ENCODE assay signal across 31 mouse cellular contexts in genomic region chr2:131517550-131517949, GRCm38 (mm10). TPM values are rescaled to one million over a fixed set of nuclear protein-coding genes. Genes with fewer than 3 reads are reported as not detected.
DNase-seq lines count a peak whose midpoint lies in the region; ATAC-seq and TF ChIP-seq lines count a peak whose summit lies in the region.
"Had no signal": no experiment of that assay in that cellular context is flagged by ENCODE, and none has a peak within 500 bp of the region (broad histone marks: within the 10 kb centered on the region; RNA-seq: fewer than 3 reads in every experiment).

No protein-coding gene starts in this region.

- WGBS in intestine, postnatal 0 days: 92% methylated on average over 4 of the region's 4 CpGs
- 89% methylated on average over 4 of the region's 4 CpGs for WGBS in intestine, embryonic 15.5 days
- 89% methylated on average over 4 of the region's 4 CpGs for whole genome bisulfite sequencing in midbrain, embryonic 14.5 days

- DNase-seq in 416B (ENCODE audit: low read depth): peak; percentile 73
- no peak for DNase-seq in midbrain, embryonic 14.5 days
- DNase-seq: adrenal gland, adult 2 months; B cell, adult 2 months; cerebellum, adult 8-10 months; cerebellum, postnatal 25 days; gastrocnemius, postnatal 25 days; heart, adult 18-20 months; kidney, adult 9 months; kidney, postnatal 10 days; lung, postnatal 36 days; right cerebral cortex, postnatal 4 days; thymus, adult 2 months; thymus, postnatal 36 days had no signal

- no peak overlapping the region for H3K4me3 ChIP-seq in intestine, postnatal 0 days (ENCODE audit: low read depth, low read length)
- no peak overlapping the region for H3K4me3 ChIP-seq in intestine, embryonic 15.5 days (replicated peaks)
- no peak overlapping the region for H3K4me3 ChIP-seq in bone marrow macrophage, adult 2 months (ENCODE audit: insufficient read depth, low read length)
- no peak overlapping the region for H3K4me3 ChIP-seq in midbrain, embryonic 14.5 days (replicated peaks; ENCODE audit: low read depth, low read length)
- H3K4me3 ChIP-seq: embryonic facial prominence, embryonic 10.5 days; embryonic facial prominence, embryonic 15.5 days; forebrain, embryonic 13.5 days; heart, embryonic 12.5 days; hindbrain, embryonic 15.5 days; limb, embryonic 13.5 days; midbrain, embryonic 13.5 days had no signal

- peaks cover 13% of the 10 kb centered on the region; the same call in 1 of the 2 replicates for H3K36me3 ChIP-seq in intestine, postnatal 0 days (ENCODE audit: control insufficient read depth, insufficient read depth)
- H3K36me3 ChIP-seq in intestine, embryonic 15.5 days: peaks cover 4% of the 10 kb centered on the region; the same call in 1 of the 2 replicates
- H3K36me3 ChIP-seq in midbrain, embryonic 14.5 days (ENCODE audit: control insufficient read depth, insufficient read depth, low read length): peaks cover 21% of the 10 kb centered on the region; the same call in 1 of the 2 replicates

- H3K27me3 ChIP-seq in intestine, postnatal 0 days (replicated peaks; ENCODE audit: control insufficient read depth, insufficient read depth, low read length): no peaks in the 10 kb centered on the region
- H3K27me3 ChIP-seq in intestine, embryonic 15.5 days (replicated peaks): no peaks in the 10 kb centered on the region
- no peaks in the 10 kb centered on the region for H3K27me3 ChIP-seq in midbrain, embryonic 14.5 days (ENCODE audit: control insufficient read depth, insufficient read depth, low read length)
- H3K27me3 ChIP-seq: embryonic facial prominence, embryonic 15.5 days; forebrain, embryonic 13.5 days; heart, embryonic 12.5 days; hindbrain, embryonic 15.5 days; limb, embryonic 13.5 days; midbrain, embryonic 13.5 days had no signal

- no peaks in the 10 kb centered on the region for H3K4me1 ChIP-seq in intestine, postnatal 0 days (replicated peaks; ENCODE audit: control insufficient read depth, insufficient read depth, low read length)
- no peaks in the 10 kb centered on the region for H3K4me1 ChIP-seq in intestine, embryonic 15.5 days (replicated peaks)
- peaks cover 44% of the 10 kb centered on the region for H3K4me1 ChIP-seq in bone marrow macrophage, adult 2 months (ENCODE audit: control insufficient read depth, insufficient read depth, low read length)
- H3K4me1 ChIP-seq in midbrain, embryonic 14.5 days (ENCODE audit: control insufficient read depth, insufficient read depth, low read length): no peaks in the 10 kb centered on the region
- H3K4me1 ChIP-seq: embryonic facial prominence, embryonic 10.5 days; hindbrain, embryonic 15.5 days; midbrain, embryonic 13.5 days had no signal

- H3K4me2 ChIP-seq in intestine, postnatal 0 days (replicated peaks; ENCODE audit: low read depth): no peak overlapping the region
- no peak overlapping the region for H3K4me2 ChIP-seq in intestine, embryonic 15.5 days (replicated peaks)
- no peak overlapping the region for H3K4me2 ChIP-seq in midbrain, embryonic 14.5 days (ENCODE audit: low read length)
- H3K4me2 ChIP-seq: embryonic facial prominence, embryonic 15.5 days; forebrain, embryonic 13.5 days; heart, embryonic 12.5 days; hindbrain, embryonic 15.5 days; limb, embryonic 13.5 days; midbrain, embryonic 13.5 days had no signal

- no peak for ATAC-seq in intestine, postnatal 0 days
- no peak for ATAC-seq in intestine, embryonic 15.5 days
- peak; percentile 38; the same call in 1 of the 2 replicates for ATAC-seq in megakaryocyte, adult 5-6 weeks (ENCODE audit: poor library complexity, severe bottlenecking)
- no peak for ATAC-seq in midbrain, embryonic 14.5 days (ENCODE audit: low FRiP score, low TSS enrichment)
- ATAC-seq in inflammation-experienced regulatory T-cells, adult 6 months: no peak
- ATAC-seq: activated CD4-positive, CD25-positive, alpha-beta regulatory T cell, adult 4 months; forebrain, embryonic 13.5 days; intestine, embryonic 16.5 days; midbrain, embryonic 13.5 days had no signal

- no peak overlapping the region for H3K9ac ChIP-seq in intestine, postnatal 0 days (ENCODE audit: low read depth, low read length)
- no peak overlapping the region for H3K9ac ChIP-seq in intestine, embryonic 15.5 days
- no peak overlapping the region for H3K9ac ChIP-seq in midbrain, embryonic 14.5 days (replicated peaks; ENCODE audit: low read length)
- H3K9ac ChIP-seq: embryonic facial prominence, embryonic 15.5 days; forebrain, embryonic 13.5 days; heart, embryonic 12.5 days; hindbrain, embryonic 15.5 days; limb, embryonic 13.5 days; midbrain, embryonic 13.5 days had no signal

- no peak overlapping the region for H3K27ac ChIP-seq in intestine, postnatal 0 days (ENCODE audit: low read depth, low read length)
- no peak overlapping the region for H3K27ac ChIP-seq in intestine, embryonic 15.5 days
- peak overlapping the region; percentile 68 for H3K27ac ChIP-seq in bone marrow macrophage, adult 2 months (ENCODE audit: insufficient read depth, low read depth, low read length)
- H3K27ac ChIP-seq in midbrain, embryonic 14.5 days (replicated peaks; ENCODE audit: low read depth, low read length): no peak overlapping the region
- H3K27ac ChIP-seq: embryonic facial prominence, embryonic 10.5 days; embryonic facial prominence, embryonic 15.5 days; forebrain, embryonic 13.5 days; hindbrain, embryonic 15.5 days; limb, embryonic 13.5 days; midbrain, embryonic 13.5 days had no signal

- TF ChIP-seq POLR2A in bone marrow macrophage, adult 2 months (IDR thresholded peaks at IDR 0.05; ENCODE audit: borderline replicate concordance, low read depth, low read length): no peak

- TF ChIP-seq CTCF in intestine, postnatal 0 days (IDR thresholded peaks at IDR 0.05; ENCODE audit: low read depth): 0 out of 2 replicates have a peak, but pooled peaks have one; percentile 4
- peak; percentile 8; the same call in 1 of the 2 replicates for TF ChIP-seq CTCF in bone marrow macrophage, adult 2 months (IDR thresholded peaks at IDR 0.05; ENCODE audit: low read depth, low read length)

- no peaks in the 10 kb centered on the region for H3K9me3 ChIP-seq in intestine, postnatal 0 days (ENCODE audit: control insufficient read depth)
- no peaks in the 10 kb centered on the region for H3K9me3 ChIP-seq in intestine, embryonic 15.5 days
- H3K9me3 ChIP-seq in midbrain, embryonic 14.5 days (ENCODE audit: control insufficient read depth, low read length): no peaks in the 10 kb centered on the region
- H3K9me3 ChIP-seq: embryonic facial prominence, embryonic 10.5 days; embryonic facial prominence, embryonic 15.5 days; forebrain, embryonic 13.5 days; heart, embryonic 12.5 days; hindbrain, embryonic 15.5 days; limb, embryonic 13.5 days; midbrain, embryonic 13.5 days had no signal

RNA-seq across cellular contexts. Expression of gene Smox, which starts 26.3 kb away (rescaled TPM):
- 18.0 and 19.9 TPM in 2 replicates for polyA plus RNA-seq in intestine, postnatal 0 days (2015; fragmentation: Nextera tagmentation; extraction: Ambion mirVana)
- polyA plus RNA-seq in intestine, embryonic 15.5 days (2015; fragmentation: Nextera tagmentation; extraction: Ambion mirVana): 23.3 and 24.0 TPM in 2 replicates
- polyA plus RNA-seq in bone marrow macrophage, adult 2 months (2012; ENCODE audit: insufficient read depth, insufficient read length, missing spikeins): 86.4 and 97.4 TPM in 2 replicates
- total RNA-seq in megakaryocyte, adult 5-6 weeks (2015): 12.6 and 17.4 TPM in 2 replicates
- 12.0 and 16.1 TPM in 2 replicates for total RNA-seq in megakaryocyte, adult 5-6 weeks (2017)
- 31.4 and 37.7 TPM in 2 replicates for polyA plus RNA-seq in midbrain, embryonic 14.5 days (2014; fragmentation: Nextera tagmentation; extraction: Ambion mirVana)
- 10 to 100 TPM in 2 of 3 experiments, 1 to 10 TPM in 1; 8.6 to 14.8 (median 12.8) TPM for polyA plus RNA-seq in inflammation-experienced regulatory T-cells, adult 6 months (2017; shearing (Covaris generic))

RNA-seq across cellular contexts. Expression of gene Adra1d, which starts 44.5 kb away (rescaled TPM):
- polyA plus RNA-seq in intestine, postnatal 0 days (2015; fragmentation: Nextera tagmentation; extraction: Ambion mirVana): 0.05 TPM in 1 of 2 replicates, not detected in the other
- 0.45 and 0.56 TPM in 2 replicates for polyA plus RNA-seq in intestine, embryonic 15.5 days (2015; fragmentation: Nextera tagmentation; extraction: Ambion mirVana)
- polyA plus RNA-seq in bone marrow macrophage, adult 2 months (2012; ENCODE audit: insufficient read depth, insufficient read length, missing spikeins): not detected in 2 replicates
- total RNA-seq in megakaryocyte, adult 5-6 weeks (2015): not detected in 2 replicates
- not detected in 2 replicates for total RNA-seq in megakaryocyte, adult 5-6 weeks (2017)
- not detected in 2 replicates for polyA plus RNA-seq in midbrain, embryonic 14.5 days (2014; fragmentation: Nextera tagmentation; extraction: Ambion mirVana)
- polyA plus RNA-seq in inflammation-experienced regulatory T-cells, adult 6 months (2017; shearing (Covaris generic)): not detected
- total RNA-seq: hematopoietic stem cell, adult 5-6 weeks; megakaryocyte-erythroid progenitor cell, adult 5-6 weeks; monocyte, adult 5-6 weeks had no signal
- polyA plus RNA-seq: activated CD4-positive, CD25-positive, alpha-beta regulatory T cell, adult 4 months; embryonic facial prominence, embryonic 10.5 days; forebrain, embryonic 13.5 days; midbrain, embryonic 13.5 days had no signal
